Mouse (Mus musculus) lung, postnatal 4 days (tissue): ENCODE data around the gene Dstn.

Experiments
- DNase-seq, 2 experiments: peaks; one replicate each; pipeline ENCODE4 v3.0.0; 2021

Dstn gene

DNA sequence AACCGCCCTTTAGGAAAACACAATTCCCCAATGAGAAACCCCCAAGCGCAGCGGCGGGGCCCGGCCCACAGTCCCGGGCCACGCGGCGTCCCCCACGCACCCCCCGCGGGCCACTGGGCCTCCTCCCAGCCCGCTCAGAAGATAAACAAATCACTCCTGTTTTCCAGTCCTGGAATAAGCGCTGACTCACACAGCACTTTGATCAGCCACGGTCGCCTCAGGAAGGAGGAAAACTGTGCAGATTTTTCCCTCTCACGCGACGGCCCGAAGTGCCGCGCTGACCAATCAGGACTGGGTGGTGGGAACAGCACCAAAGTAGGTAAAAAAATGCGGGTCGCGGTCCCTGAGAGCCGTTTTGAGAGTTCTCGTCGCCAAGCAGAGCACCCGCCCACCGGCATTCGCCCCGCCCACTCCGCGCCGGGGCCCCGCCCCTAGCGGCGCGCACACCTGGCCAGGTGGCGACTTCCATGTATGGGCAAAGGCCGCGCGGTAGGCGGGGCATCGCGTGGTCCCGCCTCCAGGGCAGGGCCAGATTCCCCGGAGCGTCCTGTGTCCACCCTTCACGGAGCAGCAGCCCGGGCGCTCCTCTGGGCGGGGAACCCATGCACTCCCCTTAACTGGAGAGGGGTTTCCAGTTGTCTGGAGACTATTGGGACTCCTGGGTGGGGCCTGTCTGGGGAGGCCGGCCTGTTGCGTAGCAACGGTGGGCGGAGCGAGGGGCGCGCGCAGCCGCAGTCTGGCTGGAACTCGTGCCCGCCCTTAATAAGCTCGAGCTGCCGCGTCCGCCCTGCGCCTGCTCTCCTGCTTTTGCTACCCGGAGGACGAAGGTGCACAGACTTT lies at the start of gene Dstn:
Dstn (plus strand) TSS at position 561 of the 840 bp plus-strand sequence.
- DNase-seq: peak; percentile 99

- DNase-seq: peak; percentile 81 to 85
Observed at GRCm38 (mm10) chr2:143867326-143867725, 47.8 kb upstream of the Dstn start.

DNA sequence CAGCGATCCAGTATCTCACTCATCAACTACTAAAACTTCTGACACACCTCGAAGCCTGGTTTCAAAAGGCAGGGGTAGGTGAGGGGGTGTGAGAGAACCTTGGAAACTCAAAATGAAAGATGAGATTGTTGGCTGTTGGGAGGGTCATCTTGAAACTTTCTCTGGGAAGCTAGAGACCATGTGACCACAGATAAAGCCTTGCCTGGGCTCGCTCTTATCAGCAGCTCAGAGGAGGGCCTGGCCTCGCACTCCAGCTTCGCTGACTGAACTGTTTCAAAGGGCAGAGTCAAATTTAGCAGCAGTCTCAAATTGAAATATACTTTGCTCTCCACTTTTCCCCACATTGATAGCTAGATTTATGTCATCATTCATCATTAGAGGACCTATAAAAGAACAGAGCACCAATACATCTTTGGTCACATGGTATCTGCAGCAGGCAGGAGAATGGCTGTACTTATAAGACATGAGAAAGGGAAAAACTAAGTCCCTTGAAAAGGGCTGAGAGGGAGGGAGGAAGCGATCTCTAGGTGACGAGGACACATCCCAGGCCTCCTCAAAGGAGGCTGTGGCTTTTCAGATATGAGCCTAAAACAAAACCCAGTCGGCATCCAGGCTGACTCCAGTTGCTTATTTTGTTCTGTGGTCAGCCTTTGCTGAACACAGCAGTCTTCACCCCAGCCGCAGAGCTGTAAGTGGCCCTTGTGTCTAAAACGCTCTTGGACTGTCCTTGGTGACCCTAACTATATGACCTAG lies 44.0 kb upstream of the Dstn start:
- no peak for DNase-seq

DNA sequence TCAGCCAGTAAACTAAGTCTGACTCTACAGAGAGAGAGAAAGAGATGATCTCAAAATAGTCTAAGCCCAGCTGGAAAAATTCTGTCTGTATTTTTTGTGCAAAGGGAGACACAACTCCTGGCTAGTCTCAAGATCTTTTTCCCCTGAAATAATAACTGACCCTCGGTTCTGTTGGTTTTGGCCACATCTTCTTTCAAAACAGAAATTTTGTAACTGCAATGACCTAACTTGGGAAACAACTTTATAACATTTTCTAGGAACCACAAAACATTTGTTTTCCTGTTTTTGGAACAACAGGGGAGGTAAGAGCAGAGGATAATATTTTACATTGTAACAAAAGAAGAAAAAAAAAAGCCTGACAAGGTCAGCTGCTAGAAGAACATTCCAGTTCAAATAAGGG lies 39.1 kb upstream of the Dstn start:
- no peak for DNase-seq

DNA sequence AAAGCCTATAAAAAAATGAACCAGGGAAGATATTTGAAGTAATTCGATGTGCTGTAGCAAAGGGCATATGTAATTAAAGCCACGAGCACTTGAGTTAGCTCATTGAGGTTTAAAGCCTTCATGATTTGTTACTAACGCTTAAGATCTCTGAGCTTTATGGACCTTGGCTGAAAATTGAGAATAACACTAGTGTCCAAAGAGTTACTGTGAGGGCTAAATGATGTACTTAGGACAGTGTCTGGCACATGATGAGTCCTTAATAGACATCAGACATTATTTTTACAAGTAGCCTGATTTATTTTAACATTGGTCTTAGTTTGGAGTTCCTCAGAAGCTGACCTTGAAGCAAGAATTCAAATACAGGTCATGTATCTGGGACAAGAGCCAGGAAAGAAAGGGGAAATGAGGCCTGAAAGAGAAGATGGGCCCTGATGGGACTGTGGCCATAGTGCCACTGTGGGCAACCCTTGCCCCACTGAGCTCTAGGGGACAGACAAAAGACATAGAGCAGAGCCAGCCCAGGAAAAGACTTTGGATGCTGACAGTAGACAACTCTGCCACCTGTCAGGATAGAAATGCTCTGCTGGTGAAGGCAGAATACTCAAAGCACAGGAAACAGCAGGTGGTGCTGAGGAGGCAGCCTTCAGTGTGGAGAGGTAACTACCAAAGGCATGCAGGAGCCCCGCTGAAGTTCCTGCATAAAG lies 38.0 kb upstream of the Dstn start:
- DNase-seq: no peak

- DNase-seq: no peak
Observed at GRCm38 (mm10) chr2:143879311-143879710, 35.8 kb upstream of the Dstn start.

DNA sequence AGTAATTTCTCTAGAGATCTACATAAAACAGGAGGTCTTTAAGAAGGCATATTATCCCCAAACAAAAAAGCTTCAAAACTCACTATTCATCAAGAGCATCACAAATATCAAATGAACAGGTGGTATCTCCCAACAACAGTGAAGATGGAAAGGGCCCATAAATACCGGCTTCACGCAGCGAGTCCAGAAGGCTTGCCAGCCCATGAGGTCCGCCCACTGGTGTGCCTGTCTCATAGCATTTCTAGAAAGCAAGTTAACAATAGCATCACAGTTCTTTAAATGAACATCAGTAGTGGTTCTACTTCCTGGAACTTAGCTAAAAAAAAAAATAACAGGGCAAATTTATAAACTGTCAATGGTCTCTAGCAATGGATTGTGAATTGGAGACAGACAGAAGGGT lies 33.1 kb upstream of the Dstn start:
- DNase-seq: no peak

GRCm38 (mm10) chr2:143882606-143883288 lies 32.4 kb upstream of the Dstn start:
- no peak for DNase-seq

DNA sequence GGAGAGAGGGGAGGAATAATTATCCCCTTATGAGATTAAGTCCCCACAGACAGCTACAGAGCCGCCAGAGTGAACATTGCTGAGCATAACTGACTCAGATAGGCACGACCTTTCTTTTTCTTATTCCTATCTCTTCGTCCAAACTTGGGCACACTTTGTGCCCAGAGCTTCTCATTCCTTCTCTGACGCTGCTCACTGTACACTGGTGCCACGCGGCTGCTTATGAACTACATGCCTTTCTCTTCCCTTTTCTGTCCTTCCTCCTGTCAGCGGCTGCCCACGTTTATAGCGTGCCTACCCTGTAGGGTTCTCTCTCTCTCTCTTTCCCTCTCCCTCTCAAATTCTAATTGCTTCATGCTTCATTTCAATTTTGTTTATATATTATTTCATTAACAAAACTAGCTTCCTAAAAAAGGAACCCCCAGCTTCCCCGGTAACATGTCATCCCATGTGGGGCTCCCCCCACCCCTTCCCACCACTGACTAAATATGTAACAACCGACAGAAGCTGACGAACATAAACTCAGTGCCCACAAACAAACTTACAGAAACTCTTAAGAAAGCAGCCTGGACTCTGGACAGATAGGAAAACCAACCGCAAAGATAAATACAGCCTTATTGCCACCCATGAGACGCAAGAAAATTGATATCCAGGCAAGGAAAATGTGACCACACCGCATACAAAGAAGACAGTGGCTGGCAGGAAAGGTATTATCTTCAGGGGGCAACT lies 25.8 kb upstream of the Dstn start:
- no peak for DNase-seq

DNA sequence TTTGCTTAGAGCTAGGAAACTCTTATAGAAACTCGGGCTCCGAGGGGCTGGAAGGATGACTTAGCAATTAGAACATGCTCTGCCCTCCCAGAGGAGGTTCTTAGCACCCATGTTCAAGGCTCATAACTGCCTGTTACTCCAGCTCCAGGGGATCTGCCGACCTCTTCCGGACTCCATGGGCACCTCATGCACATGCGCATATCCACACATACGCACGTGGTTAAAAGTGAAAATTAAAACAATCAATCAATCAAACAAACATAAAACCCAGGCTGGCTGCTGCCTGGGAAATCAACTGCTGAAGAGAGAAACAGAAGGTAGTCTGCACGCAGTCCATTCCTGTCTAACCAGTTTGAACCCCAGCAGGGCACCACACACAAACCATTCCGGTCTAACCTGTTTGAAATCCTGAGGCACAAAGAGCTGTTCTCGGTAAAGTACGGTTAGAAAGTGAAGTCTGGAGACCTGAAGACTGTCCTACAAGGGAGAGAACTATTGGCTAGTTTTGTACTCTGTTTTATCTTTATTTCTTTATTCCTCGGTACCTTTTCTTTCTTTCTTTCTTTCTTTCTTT lies 25.2 kb upstream of the Dstn start:
- DNase-seq: peak; percentile 46 to 57

GRCm38 (mm10) chr2:143891302-143892048 lies 23.6 kb upstream of the Dstn start:
- DNase-seq: no peak

DNA sequence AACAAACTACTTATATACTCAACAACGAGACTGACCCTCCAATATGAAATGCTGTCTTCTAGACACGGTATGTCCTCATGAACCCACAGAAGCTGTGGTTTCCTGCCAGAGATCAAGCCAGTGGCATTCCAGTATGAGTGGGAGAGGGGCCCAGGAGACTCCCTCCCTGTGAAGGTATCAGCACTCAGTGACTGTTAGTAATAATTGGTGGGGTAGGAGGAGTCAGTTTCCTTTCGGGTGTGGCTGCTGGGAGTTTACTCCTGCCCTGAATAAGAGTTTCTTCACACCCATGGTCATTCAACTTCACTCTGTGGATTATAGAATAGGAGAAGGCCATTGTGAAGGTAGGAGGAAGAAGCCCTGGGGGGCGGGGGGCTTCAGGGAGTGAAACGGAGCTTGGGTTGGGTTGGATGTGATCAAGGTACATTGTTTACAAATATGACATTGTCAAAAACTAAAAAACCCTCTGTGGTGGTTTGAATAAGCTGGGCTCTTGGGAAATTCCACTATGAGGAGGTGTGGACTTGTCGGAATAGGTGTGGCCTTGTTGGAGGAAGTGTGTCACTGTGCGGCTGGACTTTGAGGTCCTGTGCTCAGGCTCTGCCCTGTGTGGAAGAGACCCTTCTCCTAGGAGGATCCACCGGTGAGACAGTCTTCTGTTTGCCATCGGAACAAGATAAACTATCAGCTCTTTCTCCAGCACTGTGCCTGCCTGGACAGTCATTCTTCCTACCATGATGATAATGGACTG lies 15.5 kb upstream of the Dstn start:
- no peak for DNase-seq

DNA sequence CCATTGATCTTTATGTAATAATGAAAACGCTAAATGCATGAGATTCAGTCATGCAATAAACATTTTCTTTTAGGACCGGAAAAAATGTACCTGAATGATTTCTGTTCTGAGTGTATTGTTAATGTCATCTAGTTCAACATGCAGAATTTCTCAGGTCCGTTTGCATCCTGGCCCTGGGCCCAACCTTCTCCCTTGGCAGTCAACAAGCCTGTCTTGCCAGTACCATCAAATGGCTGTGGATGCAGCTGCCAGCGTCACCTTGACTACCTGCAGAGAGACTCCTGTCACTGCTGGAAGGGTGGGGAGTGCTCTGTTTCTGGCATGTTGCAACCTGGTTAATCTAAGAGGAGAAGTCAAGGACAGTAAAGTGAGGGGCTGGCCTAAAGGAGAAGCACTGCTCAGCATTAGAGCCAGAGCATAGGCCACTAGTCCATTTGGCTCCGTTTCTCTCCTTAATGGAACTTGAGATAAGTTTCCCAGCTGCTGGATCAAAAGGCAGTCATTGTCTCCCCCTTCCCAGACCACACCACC lies 14.2 kb upstream of the Dstn start:
- DNase-seq: peak; percentile 23 to 46

DNA sequence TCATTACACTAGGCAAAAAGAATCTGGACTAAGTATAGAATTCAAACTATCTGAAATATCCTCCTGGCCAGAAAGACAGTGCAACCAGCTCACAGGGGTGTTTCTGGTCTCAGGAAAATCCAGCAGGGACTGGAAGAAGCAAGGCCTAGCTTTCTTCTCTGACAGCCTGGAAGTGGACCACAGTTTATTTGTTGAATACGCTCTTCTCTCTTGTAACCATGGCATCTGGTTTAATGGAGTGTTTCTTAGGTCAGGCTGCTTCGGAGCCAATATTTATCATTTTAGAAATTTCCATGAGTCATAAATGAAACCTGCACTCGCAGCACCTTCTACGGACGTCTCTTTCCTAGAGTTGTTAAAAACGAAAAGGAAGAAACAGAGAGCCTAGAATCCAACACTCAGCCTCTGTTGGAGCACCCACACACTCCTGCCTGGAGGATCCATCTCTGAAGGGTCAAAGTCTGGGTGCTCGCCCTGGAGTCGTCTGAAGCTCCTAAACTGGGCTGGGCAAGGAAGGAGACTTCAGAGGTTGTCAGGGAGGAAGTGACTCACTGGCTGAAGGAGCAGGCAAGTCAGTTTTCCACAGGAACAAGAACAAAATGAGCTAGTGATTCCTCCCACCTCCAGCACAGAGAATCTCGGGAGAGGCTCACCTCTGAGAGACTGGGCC lies 11.6 kb upstream of the Dstn start:
- no peak for DNase-seq

DNA sequence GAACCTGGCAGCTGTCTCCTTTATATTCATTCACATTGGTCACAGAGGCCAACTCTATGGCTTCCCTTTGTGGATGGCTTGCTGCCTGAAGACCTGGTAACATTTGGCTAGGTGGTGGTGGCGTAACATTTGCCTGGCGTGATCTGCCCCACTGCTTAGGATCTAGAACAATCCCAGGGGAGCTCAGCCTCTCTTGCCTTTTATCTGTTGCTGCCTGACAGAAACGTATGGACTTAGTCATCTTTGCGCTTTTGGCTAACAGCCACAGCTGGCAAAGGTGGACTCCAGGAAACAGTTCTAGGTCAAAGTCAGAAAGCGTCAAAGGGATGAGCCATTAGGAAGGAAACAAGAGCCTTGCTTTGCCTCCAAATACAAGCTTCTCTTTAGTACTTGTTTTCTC lies 10.2 kb upstream of the Dstn start:
- no peak for DNase-seq

GRCm38 (mm10) chr2:143909230-143909629 lies 5.9 kb upstream of the Dstn start:
- no peak for DNase-seq

- no peak for DNase-seq
Observed at GRCm38 (mm10) chr2:143912199-143912598, 2.9 kb upstream of the Dstn start.

DNA sequence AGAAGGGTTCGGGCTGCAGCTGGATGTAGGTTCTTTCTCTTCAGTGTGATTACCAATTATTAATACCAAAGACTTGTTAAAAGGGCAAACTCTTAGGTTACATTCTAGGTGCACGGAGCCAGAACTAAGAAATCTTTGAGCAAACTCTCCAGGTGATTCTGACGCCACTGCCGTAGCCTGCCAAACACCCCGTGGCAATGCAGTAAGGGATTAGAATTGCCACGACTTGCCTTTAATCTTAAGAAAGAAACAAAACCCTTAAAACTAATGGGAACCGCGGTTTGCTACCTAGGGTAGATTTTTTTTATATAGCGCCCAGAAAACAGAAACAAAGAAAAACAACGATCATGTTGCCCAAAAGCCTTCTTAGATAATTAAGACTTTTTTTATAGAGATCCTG lies 899 bp upstream of the Dstn start:
- DNase-seq: no peak

- DNase-seq: peak in 1 of 2 experiments; percentile 62
Observed at GRCm38 (mm10) chr2:143915600-143916135, 548 bp downstream of the Dstn start.
